Mouse (Mus musculus) lung, embryonic 16.5 days (tissue): ENCODE measurements around the gene Rem2. TPM values are rescaled to one million over a fixed set of nuclear protein-coding genes. Genes with fewer than 3 reads are reported as not detected.

Source experiments
- ATAC-seq: fragments of 200-750 bp; cut with Nextera tagmentation; 2 replicates; pipeline ENCODE4 v1.8.0; 2017; ENCODE audit warnings: low read depth, mild to moderate bottlenecking, moderate library complexity
- H3K27ac ChIP-seq: fragments of 300-500 bp; sonication (generic); 2 replicates; pipeline ENCODE4 v1.5.1; 2014; ENCODE audit warnings: mild to moderate bottlenecking, control low read depth, low read length
- H3K27me3 ChIP-seq: fragments of 300-500 bp; sonication (generic); 2 replicates; pipeline ENCODE4 v1.6.1; 2014; ENCODE audit warnings: low read depth, low read length, mixed read lengths; ENCODE audit not compliant: control insufficient read depth, insufficient read depth
- H3K36me3 ChIP-seq: fragments of 300-500 bp; sonication (generic); 2 replicates; pipeline ENCODE4 v1.6.1; 2014; ENCODE audit warnings: low read length; ENCODE audit not compliant: control insufficient read depth, insufficient read depth
- H3K4me1 ChIP-seq: fragments of 300-500 bp; sonication (generic); replicated peaks from 2 replicates; pipeline ENCODE4 v1.6.1; 2014; ENCODE audit warnings: low read length, mixed read lengths; ENCODE audit not compliant: control insufficient read depth, insufficient read depth
- H3K4me2 ChIP-seq: fragments of 300-500 bp; sonication (generic); 2 replicates; pipeline ENCODE4 v1.6.1; 2014; ENCODE audit warnings: low read depth, low read length, control low read depth
- H3K4me3 ChIP-seq: fragments of 300-500 bp; sonication (generic); 2 replicates; pipeline ENCODE4 v1.5.1; 2014; ENCODE audit warnings: mild to moderate bottlenecking, low read length, control low read depth
- H3K9ac ChIP-seq: fragments of 300-500 bp; sonication (generic); 2 replicates; pipeline ENCODE4 v1.6.1; 2014; ENCODE audit warnings: low read length, control low read depth
- H3K9me3 ChIP-seq: fragments of 300-500 bp; sonication (generic); 2 replicates; pipeline ENCODE4 v1.6.1; 2016; ENCODE audit warnings: low read length; ENCODE audit not compliant: control insufficient read depth
- WGBS: fragments of 180-500 bp; shearing (Covaris S2); extraction: QIAGEN DNeasy Blood & Tissue Kit; methylation state at CpG from one replicate; pipeline ENCODE4 v1.1.7; 2014; 5-methylcytosine and 5-hydroxymethylcytosine counted together
- polyA plus RNA-seq: library from polyadenylated mRNA; unstranded; fragments of >200 nt; fragmentation: Nextera tagmentation; extraction: Ambion mirVana; gene quantifications from 2 replicates; pipeline ENCODE4 v1.2.1, GENCODE M21; 2015

The Rem2 gene
- polyA plus RNA-seq, 1 experiment from 2014 or later: 22.4 TPM

DNA sequence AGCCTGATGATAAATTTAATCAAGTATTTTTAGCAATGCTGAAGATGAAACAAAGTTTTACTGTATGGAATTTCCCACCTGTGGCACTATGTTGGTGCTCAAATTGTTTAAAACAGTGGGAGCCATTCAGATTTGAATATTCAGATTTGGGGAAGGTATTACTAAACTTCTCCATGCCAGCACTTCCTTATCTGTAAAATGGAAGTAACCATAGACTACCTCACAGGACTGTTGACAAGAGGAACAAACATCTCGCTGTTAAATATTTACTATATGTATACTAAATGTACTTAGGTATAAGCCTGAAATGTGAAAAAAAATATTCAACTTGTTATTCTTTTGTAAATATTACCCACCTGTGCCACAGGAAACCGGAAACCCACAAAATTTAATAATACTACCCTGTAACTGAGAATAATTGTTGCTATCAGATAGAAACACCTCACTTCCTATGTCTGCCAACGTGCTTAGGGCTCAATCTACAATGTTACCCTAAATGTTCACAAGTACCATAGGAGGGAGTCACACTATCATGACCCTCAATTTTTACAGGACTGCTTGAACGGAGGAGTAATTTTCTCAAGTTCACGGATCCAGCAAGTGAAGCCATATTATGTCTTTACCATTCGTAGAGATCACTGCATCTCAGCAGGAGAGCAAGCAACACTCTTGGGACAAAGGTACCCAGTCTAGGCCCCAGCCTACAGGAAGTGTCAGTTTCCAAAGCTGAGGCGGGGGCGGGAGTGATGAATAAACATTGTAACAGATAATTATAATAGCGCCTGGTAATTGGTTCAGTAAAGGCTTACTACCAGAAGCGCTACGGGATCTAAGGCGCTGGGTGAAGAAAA lies 12.6 kb upstream of the Rem2 start:
- ATAC-seq: peak; percentile 32
- 12% methylated on average over 12 of the region's 12 CpGs for WGBS
- Histone ChIP-seq H3K4me3 (peak overlapping the region; percentile 91), H3K36me3 (no peaks in the 10 kb centered on the region; the same call in 1 of the 2 replicates), H3K4me2 (peak overlapping the region; percentile 80), H3K9me3 (no peaks in the 10 kb centered on the region), H3K4me1 (peaks cover 8% of the 10 kb centered on the region), H3K27ac (peak overlapping the region; percentile 91), H3K27me3 (no peaks in the 10 kb centered on the region), H3K9ac (peak overlapping the region; percentile 89)

- H3K36me3 ChIP-seq: peaks cover 3% of the 10 kb centered on the region
- peak; percentile 93 for ATAC-seq
- H3K9me3 ChIP-seq: no peaks in the 10 kb centered on the region
- peak within 1 kb of the TSS; percentile 91 for H3K4me3 ChIP-seq
- peak within 1 kb of the TSS; percentile 89 for H3K9ac ChIP-seq
- WGBS: under 1% methylated on average over 35 of the region's 35 CpGs
- peaks cover 8% of the 10 kb centered on the region for H3K4me1 ChIP-seq
- no peaks in the 10 kb centered on the region for H3K27me3 ChIP-seq
- peak within 1 kb of the TSS; percentile 91 for H3K27ac ChIP-seq
- peak within 1 kb of the TSS; percentile 80 for H3K4me2 ChIP-seq
Observed at GRCm38 (mm10) chr14:54463959-54464292, 12.0 kb upstream of the Rem2 start, which contains the start of gene Lrp10. Lrp10 (plus strand) TSS chr14:54464137.

GRCm38 (mm10) chr14:54464293-54465005 lies 11.5 kb upstream of the Rem2 start:
- H3K9me3 ChIP-seq: no peaks in the 10 kb centered on the region
- H3K9ac ChIP-seq: peak overlapping the region; percentile 89
- H3K4me1 ChIP-seq: peaks cover 8% of the 10 kb centered on the region
- H3K27ac ChIP-seq: peak overlapping the region; percentile 91
- peak overlapping the region; percentile 91 for H3K4me3 ChIP-seq
- ATAC-seq: peak; percentile 74
- under 1% methylated on average over 57 of the region's 57 CpGs for WGBS
- H3K27me3 ChIP-seq: no peaks in the 10 kb centered on the region
- H3K36me3 ChIP-seq: peaks cover 7% of the 10 kb centered on the region
- H3K4me2 ChIP-seq: peak overlapping the region; percentile 80

DNA sequence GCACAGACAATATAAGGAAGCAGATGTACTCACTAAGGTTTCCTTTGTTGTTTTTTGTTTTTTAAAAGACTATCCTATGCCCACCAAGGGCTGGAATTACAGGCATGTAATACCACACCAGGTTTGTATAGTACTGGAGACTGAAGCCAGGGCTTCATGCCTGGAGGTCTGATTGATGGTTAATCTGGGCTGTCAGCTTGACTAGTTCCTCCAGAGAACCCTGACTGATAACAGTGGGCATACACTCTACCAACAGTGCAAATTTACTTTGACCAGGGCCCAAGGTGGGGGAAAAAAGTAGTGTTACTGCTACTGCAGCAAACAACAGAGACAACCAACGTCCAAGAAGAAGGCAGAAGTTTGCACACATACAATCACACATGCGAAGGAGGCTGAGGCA lies 4.4 kb upstream of the Rem2 start:
- WGBS: 82% methylated on average over 2 of the region's 2 CpGs
- peak overlapping the region; percentile 72; the same call in 1 of the 2 replicates for H3K27ac ChIP-seq

DNA sequence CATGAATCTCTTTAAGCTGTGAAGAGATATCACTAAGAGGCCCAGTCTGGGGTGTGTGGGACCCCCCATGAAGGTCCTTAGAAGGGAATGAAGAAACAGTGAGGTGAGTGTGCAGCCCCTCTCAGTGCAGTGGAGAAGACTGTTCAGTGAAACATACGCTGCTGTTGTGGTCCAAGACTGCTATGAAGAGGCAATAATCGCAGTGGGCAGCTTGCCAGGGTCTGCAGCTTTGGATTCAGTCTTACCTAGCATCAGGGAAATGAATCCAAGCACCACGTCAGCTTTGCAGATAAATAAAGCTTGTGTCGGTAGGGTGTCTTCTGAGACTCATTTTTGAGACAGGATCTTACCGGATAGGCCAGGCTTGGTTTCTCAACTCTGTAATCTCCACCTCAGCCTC lies 3.2 kb upstream of the Rem2 start:
- ATAC-seq: no peak

More for the DNA sequence above, 4.4 kb upstream of the Rem2 start:
- no peak overlapping the region for H3K9ac ChIP-seq
- H3K4me1 ChIP-seq: peaks cover 16% of the 10 kb centered on the region
- no peak; the same call in 1 of the 2 replicates for ATAC-seq
- no peak overlapping the region for H3K4me2 ChIP-seq
- no peak overlapping the region for H3K4me3 ChIP-seq
- H3K36me3 ChIP-seq: peaks cover 16% of the 10 kb centered on the region
- no peaks in the 10 kb centered on the region for H3K27me3 ChIP-seq
- H3K9me3 ChIP-seq: no peaks in the 10 kb centered on the region

GRCm38 (mm10) chr14:54474744-54475143 lies 1.2 kb upstream of the Rem2 start:
- WGBS: 60% methylated on average over 5 of the region's 5 CpGs
- peaks cover 4% of the 10 kb centered on the region; the same call in 1 of the 2 replicates for H3K27me3 ChIP-seq
- no peak for ATAC-seq

More for the DNA sequence above, 3.2 kb upstream of the Rem2 start:
- no peak overlapping the region for H3K27ac ChIP-seq
- no peak overlapping the region for H3K4me2 ChIP-seq
- H3K36me3 ChIP-seq: peaks cover 16% of the 10 kb centered on the region
- no peaks in the 10 kb centered on the region for H3K9me3 ChIP-seq
- no peak overlapping the region for H3K4me3 ChIP-seq
- no peaks in the 10 kb centered on the region for H3K27me3 ChIP-seq
- peaks cover 22% of the 10 kb centered on the region for H3K4me1 ChIP-seq
- H3K9ac ChIP-seq: no peak overlapping the region
- 49% methylated on average over 5 of the region's 5 CpGs for WGBS

DNA sequence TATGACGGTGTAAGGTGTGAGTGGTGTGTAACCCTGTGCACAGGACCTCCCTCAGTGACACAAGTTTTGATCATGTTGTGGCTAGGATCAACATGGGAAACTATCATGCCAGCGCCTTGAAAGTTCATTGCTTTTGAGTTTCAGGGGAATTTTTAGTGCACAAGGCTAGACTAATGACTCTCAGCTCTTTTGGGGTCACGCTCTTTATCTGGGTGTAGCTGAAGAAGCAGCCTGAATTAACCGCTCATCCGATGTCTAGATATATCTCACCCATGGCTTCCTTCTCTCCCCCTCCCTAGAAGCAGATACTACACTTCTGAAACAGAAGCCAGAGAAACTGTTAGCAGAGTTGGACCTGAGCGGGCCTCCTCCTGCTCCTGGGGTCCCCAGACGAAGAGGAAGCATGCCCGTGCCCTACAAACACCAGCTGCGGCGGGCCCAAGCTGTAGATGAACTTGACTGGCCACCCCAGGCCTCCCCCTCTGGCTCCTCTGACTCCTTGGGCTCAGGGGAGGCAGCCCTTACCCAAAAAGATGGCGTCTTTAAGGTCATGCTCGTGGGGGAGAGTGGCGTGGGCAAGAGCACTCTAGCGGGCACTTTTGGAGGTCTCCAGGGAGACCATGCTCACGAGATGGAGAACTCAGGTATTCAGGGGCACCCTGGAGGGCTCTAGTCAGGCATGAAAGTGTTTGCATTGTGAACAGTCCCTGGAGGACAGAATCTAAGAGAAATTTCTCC lies 1.4 kb downstream of the Rem2 start:
- H3K4me1 ChIP-seq: peaks cover 22% of the 10 kb centered on the region
- H3K36me3 ChIP-seq: no peaks in the 10 kb centered on the region
- peak; percentile 44 for ATAC-seq
- peak overlapping the region; percentile 63; the same call in 1 of the 2 replicates for H3K27ac ChIP-seq
- no peak overlapping the region for H3K9ac ChIP-seq
- no peaks in the 10 kb centered on the region for H3K9me3 ChIP-seq
- WGBS: 63% methylated on average over 15 of the region's 15 CpGs
- no peak overlapping the region for H3K4me3 ChIP-seq
- peaks cover 6% of the 10 kb centered on the region; the same call in 1 of the 2 replicates for H3K27me3 ChIP-seq
- H3K4me2 ChIP-seq: peak overlapping the region; percentile 87; the same call in 1 of the 2 replicates

More at GRCm38 (mm10) chr14:54474744-54475143, 1.2 kb upstream of the Rem2 start:
- H3K36me3 ChIP-seq: peaks cover 8% of the 10 kb centered on the region; the same call in 1 of the 2 replicates
- H3K4me2 ChIP-seq: no peak overlapping the region
- no peak overlapping the region for H3K9ac ChIP-seq
- H3K9me3 ChIP-seq: no peaks in the 10 kb centered on the region
- H3K27ac ChIP-seq: no peak overlapping the region
- H3K4me1 ChIP-seq: peaks cover 22% of the 10 kb centered on the region
- no peak overlapping the region for H3K4me3 ChIP-seq

- ATAC-seq: no peak
Observed at GRCm38 (mm10) chr14:54479451-54479920, 3.6 kb downstream of the Rem2 start.

More at GRCm38 (mm10) chr14:54479451-54479920, 3.6 kb downstream of the Rem2 start:
- peaks cover 22% of the 10 kb centered on the region for H3K4me1 ChIP-seq
- peak overlapping the region; percentile 43 for H3K4me3 ChIP-seq
- peaks cover 6% of the 10 kb centered on the region; the same call in 1 of the 2 replicates for H3K27me3 ChIP-seq
- no peaks in the 10 kb centered on the region for H3K36me3 ChIP-seq
- H3K9ac ChIP-seq: peak overlapping the region; percentile 66
- no peak overlapping the region for H3K27ac ChIP-seq
- H3K9me3 ChIP-seq: no peaks in the 10 kb centered on the region
- 2% methylated on average over 40 of the region's 40 CpGs for WGBS
- H3K4me2 ChIP-seq: peak overlapping the region; percentile 68
